Mouse (Mus musculus) olfactory bulb, adult 2 months (tissue): ENCODE measurements around the gene Syt16.

Experiments
- CTCF ChIP-seq: fragments of 200-500 bp; IDR thresholded peaks from 2 replicates; pipeline ENCODE4 v1.5.1; 2012; ENCODE audit warnings: low read depth, mild to moderate bottlenecking, low read length, moderate library complexity; ENCODE audit not compliant: insufficient read depth
- POLR2A ChIP-seq: fragments of 200-500 bp; IDR thresholded peaks from 2 replicates; pipeline ENCODE4 v1.6.1; 2012; ENCODE audit warnings: mild to moderate bottlenecking, low read depth, low read length, moderate library complexity; ENCODE audit not compliant: insufficient read depth

DNA sequence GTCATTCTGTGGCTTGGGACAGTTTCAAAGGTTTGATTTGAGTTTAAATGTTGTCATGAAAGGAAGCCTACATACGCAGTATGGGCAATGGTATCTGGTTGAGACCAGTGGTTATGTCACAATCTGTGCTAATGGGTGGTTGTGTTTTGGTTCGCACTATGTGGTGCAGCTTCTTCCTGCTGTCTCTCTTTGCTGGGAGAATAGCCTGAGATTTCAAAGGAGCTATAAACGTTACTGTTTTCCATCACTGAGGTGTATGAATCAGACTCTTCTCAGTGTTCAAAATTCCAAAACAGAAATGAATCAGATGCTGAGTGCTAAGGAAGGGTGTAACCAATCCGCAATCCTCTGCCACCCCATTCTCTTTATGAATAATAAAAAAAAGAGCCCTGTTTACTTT lies 269.6 kb downstream of the Syt16 start:
- TF ChIP-seq CTCF (no peak), POLR2A (no peak)
